ENCODE assay signal across 24 mouse cellular contexts in genomic region chr16:30709501-30709900, GRCm38 (mm10).
DNase-seq lines count a peak whose midpoint lies in the region; ATAC-seq lines count a peak whose summit lies in the region.
"Had no signal": no experiment of that assay in that cellular context is flagged by ENCODE, and none has a peak within 500 bp of the region (broad histone marks: within the 10 kb centered on the region; RNA-seq: fewer than 3 reads in every experiment).

No protein-coding gene starts in this region.

- H3K9ac ChIP-seq in forebrain, embryonic 14.5 days (ENCODE audit: low read length) = no peak overlapping the region
- H3K9ac ChIP-seq in forebrain, embryonic 13.5 days = no peak overlapping the region
- H3K9ac ChIP-seq in limb, embryonic 12.5 days (replicated peaks) = no peak overlapping the region
- H3K9ac ChIP-seq in hindbrain, embryonic 12.5 days = no peak overlapping the region
- H3K9ac ChIP-seq: forebrain, postnatal 0 days; heart, embryonic 12.5 days had no signal

- no peak overlapping the region for H3K4me3 ChIP-seq in forebrain, embryonic 14.5 days (ENCODE audit: low read depth, low read length)
- no peak overlapping the region for H3K4me3 ChIP-seq in forebrain, embryonic 13.5 days
- no peak overlapping the region for H3K4me3 ChIP-seq in limb, embryonic 12.5 days (replicated peaks)
- no peak overlapping the region for H3K4me3 ChIP-seq in hindbrain, embryonic 12.5 days
- H3K4me3 ChIP-seq: heart, embryonic 12.5 days had no signal

- no peaks in the 10 kb centered on the region for H3K36me3 ChIP-seq in forebrain, embryonic 14.5 days (ENCODE audit: control insufficient read depth, insufficient read depth, low read length)
- no peaks in the 10 kb centered on the region for H3K36me3 ChIP-seq in forebrain, embryonic 13.5 days (ENCODE audit: poor library complexity, severe bottlenecking)
- H3K36me3 ChIP-seq in limb, embryonic 12.5 days = no peaks in the 10 kb centered on the region
- no peaks in the 10 kb centered on the region for H3K36me3 ChIP-seq in hindbrain, embryonic 12.5 days
- H3K36me3 ChIP-seq: heart, embryonic 12.5 days had no signal

- no peak overlapping the region for H3K27ac ChIP-seq in forebrain, embryonic 14.5 days (ENCODE audit: low read depth, low read length)
- no peak overlapping the region; the same call in 1 of the 2 replicates for H3K27ac ChIP-seq in forebrain, embryonic 13.5 days
- H3K27ac ChIP-seq in limb, embryonic 12.5 days = peak overlapping the region; percentile 32
- no peak overlapping the region for H3K27ac ChIP-seq in hindbrain, embryonic 12.5 days
- H3K27ac ChIP-seq: stomach, postnatal 0 days had no signal

- peak; percentile 34 for DNase-seq in forebrain, embryonic 14.5 days (ENCODE audit: low spot score)
- DNase-seq in R1 (ENCODE audit: low read depth, low spot score) = peak; percentile 33
- peak; percentile 15 for DNase-seq in brain, adult 2 months (ENCODE audit: low read depth, low spot score)
- no peak for DNase-seq in right cerebral cortex, postnatal 4 days
- DNase-seq: cerebellum, adult 11-12 months; cerebellum, postnatal 25 days; embryo, embryonic 11 days; forebrain, postnatal 0 days; gastrocnemius, postnatal 25 days; heart, adult 18-20 months; heart, postnatal 10 days; left cerebral cortex, postnatal 4 days; lung, adult 18-20 months; lung, postnatal 10 days; thymus, adult 2 months had no signal

- H3K9me3 ChIP-seq in forebrain, embryonic 14.5 days (replicated peaks; ENCODE audit: control insufficient read depth, low read length) = no peaks in the 10 kb centered on the region
- H3K9me3 ChIP-seq in forebrain, embryonic 13.5 days (replicated peaks) = peaks cover 3% of the 10 kb centered on the region; the same call in 1 of the 2 replicates
- peaks cover 11% of the 10 kb centered on the region; the same call in 1 of the 2 replicates for H3K9me3 ChIP-seq in limb, embryonic 12.5 days
- peaks cover 6% of the 10 kb centered on the region; the same call in 1 of the 2 replicates for H3K9me3 ChIP-seq in hindbrain, embryonic 12.5 days (replicated peaks)

- no peaks in the 10 kb centered on the region for H3K27me3 ChIP-seq in forebrain, embryonic 14.5 days (replicated peaks; ENCODE audit: control insufficient read depth, insufficient read depth, low read length)
- no peaks in the 10 kb centered on the region for H3K27me3 ChIP-seq in forebrain, embryonic 13.5 days
- no peaks in the 10 kb centered on the region for H3K27me3 ChIP-seq in limb, embryonic 12.5 days
- no peaks in the 10 kb centered on the region for H3K27me3 ChIP-seq in hindbrain, embryonic 12.5 days
- H3K27me3 ChIP-seq: heart, embryonic 12.5 days had no signal

- no peak for ATAC-seq in forebrain, embryonic 14.5 days
- no peak for ATAC-seq in forebrain, embryonic 13.5 days
- ATAC-seq in limb, embryonic 12.5 days (ENCODE audit: insufficient number of reproducible peaks, insufficient read depth, low FRiP score, low TSS enrichment, low read depth) = no peak
- no peak for ATAC-seq in hindbrain, embryonic 12.5 days (ENCODE audit: low FRiP score)
- ATAC-seq: activated CD4-positive, CD25-positive, alpha-beta regulatory T cell, adult 4 months; forebrain, postnatal 0 days; intestine, postnatal 0 days had no signal

- 71% methylated on average over 15 of the region's 15 CpGs for WGBS in forebrain, embryonic 14.5 days
- WGBS in forebrain, embryonic 13.5 days = 66% methylated on average over 15 of the region's 15 CpGs
- 27% methylated on average over 15 of the region's 15 CpGs for WGBS in limb, embryonic 12.5 days
- WGBS in hindbrain, embryonic 12.5 days = 67% methylated on average over 15 of the region's 15 CpGs

- no peak overlapping the region for H3K4me2 ChIP-seq in forebrain, embryonic 14.5 days (ENCODE audit: low read length)
- no peak overlapping the region for H3K4me2 ChIP-seq in forebrain, embryonic 13.5 days
- no peak overlapping the region for H3K4me2 ChIP-seq in limb, embryonic 12.5 days
- no peak overlapping the region for H3K4me2 ChIP-seq in hindbrain, embryonic 12.5 days (replicated peaks)
- H3K4me2 ChIP-seq: heart, embryonic 12.5 days; liver, embryonic 11.5 days; midbrain, embryonic 11.5 days had no signal

- H3K4me1 ChIP-seq in forebrain, embryonic 14.5 days (ENCODE audit: control insufficient read depth, insufficient read depth, low read length) = no peaks in the 10 kb centered on the region
- no peaks in the 10 kb centered on the region for H3K4me1 ChIP-seq in forebrain, embryonic 13.5 days
- peaks cover 18% of the 10 kb centered on the region for H3K4me1 ChIP-seq in limb, embryonic 12.5 days (replicated peaks)
- H3K4me1 ChIP-seq in hindbrain, embryonic 12.5 days = no peaks in the 10 kb centered on the region
